Mouse (Mus musculus) spleen, adult 2 months (tissue): ENCODE measurements at regions not wholly inside any gene's neighbourhood (a gene's known extent, or its start where the extent isn't known, plus 50 kb on each side); places are given as distances from the start of the nearest gene placed in this dataset.

Source experiments
- CTCF ChIP-seq: fragments of 200-500 bp; IDR thresholded peaks from 2 replicates; pipeline ENCODE4 v1.5.1; 2011; ENCODE audit warnings: mild to moderate bottlenecking, inconsistent platforms; ENCODE audit not compliant: insufficient read depth, insufficient read length, insufficient replicate concordance; ENCODE audit errors: extremely low read depth
- POLR2A ChIP-seq: fragments of 200-500 bp; IDR thresholded peaks from 2 replicates; pipeline ENCODE4 v1.6.1; 2011; ENCODE audit warnings: low read depth, low read length, inconsistent platforms

DNA sequence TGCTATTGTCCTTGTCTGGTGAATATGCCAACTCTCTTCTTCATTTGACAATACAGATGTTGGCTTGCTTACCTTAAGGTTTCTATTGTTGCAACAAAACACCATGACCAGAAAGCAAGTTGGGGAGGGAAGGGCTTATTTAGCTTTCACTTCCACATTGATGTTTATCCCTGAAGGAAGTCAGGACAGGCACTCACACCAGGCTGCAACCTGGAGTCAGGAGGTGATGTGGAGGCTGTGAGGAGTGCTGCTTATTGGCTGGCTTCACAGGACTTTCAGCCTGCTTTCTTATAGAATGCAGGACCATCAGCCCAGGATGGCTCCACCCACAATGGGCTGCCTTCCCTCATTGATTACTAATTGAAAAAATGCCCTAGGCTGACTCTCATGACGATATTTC is 177.9 kb upstream of the Kif2a start:
- TF ChIP-seq POLR2A (no peak), CTCF (no peak)
